Mouse (Mus musculus): Measurements from ENCODE around the gene Me1. TPM values are rescaled to one million over a fixed set of nuclear protein-coding genes. Genes with fewer than 3 reads are reported as not detected.

Me1 gene
- polyA plus RNA-seq, 1 experiment from 2014 or later: 18.9 TPM

GRCm38 (mm10) chr9:86543451-86543850, 152.3 kb downstream of the Me1 start:
- Histone ChIP-seq H3K27me3 (ENCODE audit: control insufficient read depth, insufficient read depth, low read length) (no peaks in the 10 kb centered on the region), H3K4me2 (ENCODE audit: low read depth, low read length) (no peak overlapping the region), H3K36me3 (replicated peaks; ENCODE audit: control insufficient read depth, insufficient read depth, low read depth, low read length) (no peaks in the 10 kb centered on the region; the same call in 1 of the 2 replicates), H3K9me3 (replicated peaks; ENCODE audit: control insufficient read depth, low read length) (no peaks in the 10 kb centered on the region), H3K9ac (replicated peaks; ENCODE audit: low read length) (no peak overlapping the region), H3K4me1 (ENCODE audit: control insufficient read depth, insufficient read depth, low read length) (no peaks in the 10 kb centered on the region), H3K27ac (replicated peaks; ENCODE audit: low read depth, low read length) (no peak overlapping the region), H3K4me3 (ENCODE audit: low read depth, low read length) (no peak overlapping the region)
- ATAC-seq (replicated peaks; ENCODE audit: insufficient number of reproducible peaks, low FRiP score, low TSS enrichment, low read depth) (no peak), DNase-seq (ENCODE audit: low spot score) (no peak)
- 89% methylated on average over 3 of the region's 3 CpGs for WGBS

- Histone ChIP-seq H3K4me1 (ENCODE audit: control insufficient read depth, insufficient read depth, low read length) (no peaks in the 10 kb centered on the region), H3K4me2 (ENCODE audit: low read depth, low read length) (no peak overlapping the region), H3K9me3 (replicated peaks; ENCODE audit: control insufficient read depth, low read length) (no peaks in the 10 kb centered on the region), H3K27ac (replicated peaks; ENCODE audit: low read depth, low read length) (no peak overlapping the region), H3K27me3 (ENCODE audit: control insufficient read depth, insufficient read depth, low read length) (no peaks in the 10 kb centered on the region), H3K9ac (replicated peaks; ENCODE audit: low read length) (no peak overlapping the region), H3K4me3 (ENCODE audit: low read depth, low read length) (no peak overlapping the region), H3K36me3 (replicated peaks; ENCODE audit: control insufficient read depth, insufficient read depth, low read depth, low read length) (no peaks in the 10 kb centered on the region)
- WGBS: 87% methylated on average over 5 of the region's 5 CpGs
- DNase-seq (ENCODE audit: low spot score) (no peak), ATAC-seq (replicated peaks; ENCODE audit: insufficient number of reproducible peaks, low FRiP score, low TSS enrichment, low read depth) (no peak)
Observed at GRCm38 (mm10) chr9:86534071-86534470, 161.7 kb downstream of the Me1 start.

Other genes with a start within 250 kb of the Me1 start
- gene Ube2cbp, start 231.0 kb downstream of the Me1 start, polyA plus RNA-seq (2014; fragmentation: Nextera tagmentation; extraction: Ambion mirVana): 5.9 and 7.3 TPM in 2 replicates
- 10.6 and 13.3 TPM in 2 replicates for gene Dop1a, start 228.8 kb downstream of the Me1 start, polyA plus RNA-seq (2014; fragmentation: Nextera tagmentation; extraction: Ambion mirVana)
- 33.0 and 35.0 TPM in 2 replicates for gene Pgm3, start 124.1 kb downstream of the Me1 start, polyA plus RNA-seq (2014; fragmentation: Nextera tagmentation; extraction: Ambion mirVana)
- 2.3 and 2.6 TPM in 2 replicates for gene Rwdd2a, start 124.0 kb downstream of the Me1 start, polyA plus RNA-seq (2014; fragmentation: Nextera tagmentation; extraction: Ambion mirVana)
- 5.4 and 6.1 TPM in 2 replicates for gene Prss35, start 47.7 kb upstream of the Me1 start, polyA plus RNA-seq (2014; fragmentation: Nextera tagmentation; extraction: Ambion mirVana)
- gene Snap91, start 184.7 kb upstream of the Me1 start, polyA plus RNA-seq (2014; fragmentation: Nextera tagmentation; extraction: Ambion mirVana): 5.1 and 5.7 TPM in 2 replicates